Mouse (Mus musculus) liver, embryonic 14.5 days (tissue): ENCODE results near the gene Rrbp1. TPM values are rescaled to one million over a fixed set of nuclear protein-coding genes. Genes with fewer than 3 reads are reported as not detected.

ENCODE experiments used
- ATAC-seq: fragments of 200-750 bp; cut with Nextera tagmentation; 2 replicates; pipeline ENCODE4 v1.8.0; 2017; ENCODE audit warnings: moderate number of reproducible peaks, mild to moderate bottlenecking, moderate library complexity; ENCODE audit not compliant: insufficient read depth
- DNase-seq, 3 experiments: peaks; one replicate each; pipeline ENCODE4 v3.0.0-alpha.2; 2012 to 2013; ENCODE audit warnings: low read depth in 3 of 3, low spot score in 3 of 3
- H3K27ac ChIP-seq: fragments of 300-500 bp; sonication (generic); 2 replicates; pipeline ENCODE4 v1.5.1; 2014; ENCODE audit warnings: moderate library complexity, mild to moderate bottlenecking, control low read depth, inconsistent platforms
- H3K27me3 ChIP-seq: fragments of 300-500 bp; sonication (generic); 2 replicates; pipeline ENCODE4 v1.6.1; 2014; ENCODE audit warnings: mild to moderate bottlenecking, low read length, moderate library complexity; ENCODE audit not compliant: control insufficient read depth, insufficient read depth
- H3K36me3 ChIP-seq: fragments of 300-500 bp; sonication (generic); replicated peaks from 2 replicates; pipeline ENCODE4 v1.6.1; 2014; ENCODE audit warnings: low read depth; ENCODE audit not compliant: control insufficient read depth, insufficient read depth
- H3K4me1 ChIP-seq, 2 experiments: fragments of 200-500 bp in 1 of 2; fragments of 300-500 bp in 1 of 2; sonication (generic) in 1 of 2; replicated peaks; 2 replicates each; pipeline ENCODE4 v1.6.1; 2012 to 2014; ENCODE audit warnings: antibody characterized with exemption in 1 of 2, inconsistent platforms in 1 of 2, low read length in 1 of 2; ENCODE audit not compliant: control insufficient read depth in 2 of 2, insufficient read depth in 2 of 2
- H3K4me2 ChIP-seq: fragments of 300-500 bp; sonication (generic); 2 replicates; pipeline ENCODE4 v1.6.1; 2014; ENCODE audit warnings: low read depth, mild to moderate bottlenecking, control low read depth, moderate library complexity
- H3K4me3 ChIP-seq, 2 experiments: fragments of 200-500 bp in 1 of 2; fragments of 300-500 bp in 1 of 2; sonication (generic) in 1 of 2; 2 replicates each; pipeline ENCODE4 v1.5.1; 2012 to 2014; ENCODE audit warnings: low read depth in 2 of 2, low read length in 2 of 2, mild to moderate bottlenecking in 2 of 2, control low read depth in 1 of 2, inconsistent platforms in 1 of 2, moderate library complexity in 1 of 2; ENCODE audit not compliant: insufficient read depth in 1 of 2
- H3K9ac ChIP-seq: fragments of 300-500 bp; sonication (generic); replicated peaks from 2 replicates; pipeline ENCODE4 v1.6.1; 2014; ENCODE audit warnings: mild to moderate bottlenecking, control low read depth, moderate library complexity
- H3K9me3 ChIP-seq: fragments of 300-500 bp; sonication (generic); 2 replicates; pipeline ENCODE4 v1.6.1; 2016; ENCODE audit warnings: low read length, mixed read lengths; ENCODE audit not compliant: control insufficient read depth
- CTCF ChIP-seq: IDR thresholded peaks from 2 replicates; pipeline ENCODE4 v1.5.1; 2016; ENCODE audit warnings: antibody characterized with exemption, low read depth, control low read depth
- EP300 ChIP-seq: IDR thresholded peaks from 2 replicates; pipeline ENCODE4 v1.6.1; 2016; ENCODE audit warnings: antibody characterized with exemption, low read depth
- WGBS: fragments of 180-500 bp; shearing (Covaris S2); extraction: QIAGEN DNeasy Blood & Tissue Kit; methylation state at CpG from one replicate; pipeline ENCODE4 v1.1.7; 2014; ENCODE audit not compliant: insufficient replicate concordance; 5-methylcytosine and 5-hydroxymethylcytosine counted together
- polyA plus RNA-seq, 2 experiments: library from polyadenylated mRNA; depleted of rRNA in 1 of 2; stranded (reverse) in 1 of 2; unstranded in 1 of 2; fragments of >200 nt; fragmentation: Nextera tagmentation in 1 of 2; extraction: Ambion mirVana in 1 of 2; gene quantifications; 2 replicates each; pipeline versions ENCODE4 v1.2.1 to v1.2.3; 2012 to 2014

Rrbp1 gene
- polyA plus RNA-seq, 2 experiments = 39.6 to 83.7 TPM

GRCm38 (mm10) chr2:143951546-143952315 is 59.3 kb downstream of the Rrbp1 start:
- H3K4me2 ChIP-seq = no peak overlapping the region
- peaks cover 46% of the 10 kb centered on the region for H3K36me3 ChIP-seq
- no peak overlapping the region for H3K27ac ChIP-seq
- no peak for TF ChIP-seq EP300
- no peak for TF ChIP-seq CTCF
- no peak overlapping the region for H3K9ac ChIP-seq
- ATAC-seq = no peak
- H3K4me1 ChIP-seq = no peaks in the 10 kb centered on the region
- DNase-seq = no peak
- no peak overlapping the region for H3K4me3 ChIP-seq
- H3K9me3 ChIP-seq = no peaks in the 10 kb centered on the region
- H3K27me3 ChIP-seq = no peaks in the 10 kb centered on the region
- 70% methylated on average over 5 of the region's 5 CpGs for WGBS

- Histone ChIP-seq H3K4me3 (no peak overlapping the region), H3K9ac (no peak overlapping the region), H3K4me2 (no peak overlapping the region), H3K4me1 (no peaks in the 10 kb centered on the region), H3K27ac (no peak overlapping the region), H3K9me3 (no peaks in the 10 kb centered on the region), H3K36me3 (peaks cover 46% of the 10 kb centered on the region), H3K27me3 (no peaks in the 10 kb centered on the region)
- ATAC-seq = no peak
- DNase-seq = no peak
- TF ChIP-seq EP300 (no peak), CTCF (no peak)
- 82% methylated on average over 1 of the region's 1 CpGs for WGBS
Measured at GRCm38 (mm10) chr2:143951028-143951420, 60.0 kb downstream of the Rrbp1 start.

DNA sequence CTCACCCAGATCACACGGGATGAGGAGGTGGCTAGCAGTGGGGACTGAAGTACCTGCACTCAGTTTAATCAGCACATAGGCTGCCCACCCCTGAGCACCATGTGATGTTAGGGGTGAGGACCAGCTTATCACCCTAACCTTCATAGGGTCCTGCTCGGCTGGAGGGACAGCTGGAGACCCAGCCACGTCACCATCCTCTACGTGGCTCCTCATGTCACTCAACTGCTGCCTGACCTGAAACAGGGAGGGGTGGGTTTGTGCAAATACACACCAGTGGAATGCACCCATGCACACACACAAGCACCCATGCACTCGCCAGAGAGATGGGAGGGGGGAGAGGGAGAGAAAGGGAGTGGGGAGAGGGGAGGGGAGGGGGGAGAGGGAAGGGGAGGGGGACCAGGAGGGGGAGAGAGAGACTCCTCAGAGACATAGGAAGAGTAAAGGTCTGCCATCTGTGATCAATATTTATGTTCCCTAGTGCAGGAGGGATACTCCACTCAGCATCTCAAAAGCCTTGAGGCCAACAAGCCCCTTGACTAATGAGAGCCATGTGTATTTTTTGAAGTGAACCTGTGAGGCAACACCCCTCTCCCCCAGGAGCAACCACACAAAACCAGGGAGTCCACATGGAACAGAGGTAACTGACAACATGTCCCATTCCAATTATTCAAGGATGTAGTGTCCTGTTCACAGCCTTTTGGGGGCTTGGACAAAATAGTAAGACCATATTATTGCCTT is 60.6 kb downstream of the Rrbp1 start:
- ATAC-seq = no peak
- H3K27ac ChIP-seq = no peak overlapping the region
- 58% methylated on average over 5 of the region's 5 CpGs for WGBS

GRCm38 (mm10) chr2:143949217-143949616 is 61.8 kb downstream of the Rrbp1 start:
- Histone ChIP-seq H3K27ac (no peak overlapping the region), H3K9me3 (no peaks in the 10 kb centered on the region), H3K27me3 (no peaks in the 10 kb centered on the region), H3K4me3 (no peak overlapping the region), H3K4me1 (no peaks in the 10 kb centered on the region), H3K36me3 (peaks cover 35% of the 10 kb centered on the region), H3K4me2 (no peak overlapping the region), H3K9ac (no peak overlapping the region)
- 80% methylated on average over 6 of the region's 6 CpGs for WGBS
- no peak for DNase-seq
- ATAC-seq = no peak
- no peak for TF ChIP-seq CTCF
- TF ChIP-seq EP300 = no peak

More for the DNA sequence above, 60.6 kb downstream of the Rrbp1 start:
- Histone ChIP-seq H3K9ac (no peak overlapping the region), H3K4me3 (no peak overlapping the region), H3K27me3 (no peaks in the 10 kb centered on the region), H3K9me3 (no peaks in the 10 kb centered on the region), H3K4me1 (no peaks in the 10 kb centered on the region), H3K36me3 (peaks cover 46% of the 10 kb centered on the region), H3K4me2 (no peak overlapping the region)
- TF ChIP-seq EP300 (no peak), CTCF (no peak)
- DNase-seq = no peak

DNA sequence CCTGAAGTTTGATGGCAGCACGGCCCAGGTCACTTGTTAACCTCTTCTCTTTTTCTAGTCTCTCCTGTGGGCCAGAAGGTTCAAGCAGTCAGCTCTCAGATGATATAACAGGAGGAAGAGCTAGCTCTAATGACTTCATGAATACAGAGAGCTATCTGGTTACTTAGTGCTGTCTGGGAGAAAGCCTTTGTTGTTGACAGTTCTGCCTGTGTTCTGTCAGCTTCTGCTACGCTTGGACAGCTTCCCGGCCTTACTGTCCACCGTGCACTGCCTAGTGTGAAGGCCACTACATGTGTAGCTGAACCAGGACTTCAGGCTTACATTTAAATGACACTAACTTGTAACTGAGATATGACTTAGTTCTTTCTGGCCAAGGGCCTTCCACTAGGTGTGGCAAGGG is 62.6 kb downstream of the Rrbp1 start:
- no peaks in the 10 kb centered on the region for H3K4me1 ChIP-seq
- H3K9ac ChIP-seq = no peak overlapping the region
- WGBS = 81% methylated on average over 4 of the region's 4 CpGs
- H3K4me3 ChIP-seq = no peak overlapping the region
- H3K4me2 ChIP-seq = no peak overlapping the region
- H3K36me3 ChIP-seq = peaks cover 33% of the 10 kb centered on the region
- H3K9me3 ChIP-seq = no peaks in the 10 kb centered on the region
- ATAC-seq (no peak), DNase-seq (no peak)
- no peak overlapping the region for H3K27ac ChIP-seq
- TF ChIP-seq EP300 = no peak
- H3K27me3 ChIP-seq = no peaks in the 10 kb centered on the region
